Mouse (Mus musculus) embryonic stem cell, embryonic (primary cell): ENCODE data around the gene B9d1.

Source experiments
- CTCF ChIA-PET, 4 experiments: fragments of 300-600 bp in 2 of 4; fragments of 350-600 bp in 2 of 4; sonication (Branson Sonifier 250); formaldehyde crosslinking; loops; one replicate each; lab custom pipeline; 2022; ENCODE audit warnings: inconsistent platforms in 2 of 4; lab: Charles Lee
- POLR2A ChIA-PET, 4 experiments: fragments of 300-600 bp in 2 of 4; fragments of 350-600 bp in 2 of 4; sonication (Branson Sonifier 250); formaldehyde crosslinking; loops; one replicate each; lab custom pipeline; 2022; ENCODE audit warnings: antibody characterized with exemption in 4 of 4, inconsistent platforms in 1 of 4; lab: Charles Lee

Gene B9d1

GRCm38 (mm10) chr11:61553015-61553754, 48.2 kb downstream of the B9d1 start:
- ChIA-PET POLR2A (interaction anchor here in 2 of 4 experiments (0.6 to 5.2 kb wide), 15 partner anchors 9 to 67 kb away, joined by 3 to 20 read pairs (median 4); partner anchors contain the start of gene Epn2 (in 1 of the 2)), CTCF (interaction anchor here in 2 of 4 experiments (0.8 to 1.2 kb wide), 2 partner anchors 136 to 161 kb away, joined by 3 read pairs; no protein-coding TSS in a partner anchor)

- CTCF ChIA-PET: interaction anchor here in 1 of 4 experiments (0.6 kb wide), 2 partner anchors 23 to 60 kb away, joined by 3 to 4 read pairs; no protein-coding TSS in a partner anchor
- POLR2A ChIA-PET: interaction anchor here in 3 of 4 experiments (0.6 to 1.8 kb wide), 5 partner anchors 10 to 159 kb away, joined by 3 to 5 read pairs (median 3); no protein-coding TSS in a partner anchor
Observed at GRCm38 (mm10) chr11:61559572-61559971, 54.6 kb downstream of the B9d1 start.

- CTCF ChIA-PET: no interaction called here
- POLR2A ChIA-PET: interaction anchor here in 1 of 4 experiments (0.6 kb wide), 3 partner anchors 49 to 435 kb away, joined by 3 to 4 read pairs (median 3); no protein-coding TSS in a partner anchor
Observed at GRCm38 (mm10) chr11:61562421-61562820, 57.5 kb downstream of the B9d1 start.
